Mouse (Mus musculus) embryonic facial prominence, embryonic 11.5 days (tissue): ENCODE measurements around the gene Fkbp8. TPM values are rescaled to one million over a fixed set of nuclear protein-coding genes. Genes with fewer than 3 reads are reported as not detected.
A peak's percentile ranks its signal among the peaks of the same experiment; 100 is the strongest.
"Not testable (repeated sequence)": the region's sequence is repeated elsewhere in the genome, so short reads cannot be mapped to it uniquely, and the experiment has no call there.

Experiments used
- ATAC-seq: fragments of 200-750 bp; cut with Nextera tagmentation; replicated peaks from 2 replicates; pipeline ENCODE4 v1.8.0; 2017; ENCODE audit warnings: low read depth; ENCODE audit not compliant: insufficient number of reproducible peaks, low FRiP score, low TSS enrichment
- DNase-seq: peaks from one replicate; pipeline ENCODE4 v3.0.0-alpha.2; 2015; ENCODE audit warnings: low spot score
- H3K27ac ChIP-seq: fragments of 300-500 bp; sonication (generic); replicated peaks from 2 replicates; pipeline ENCODE4 v1.5.1; 2014; ENCODE audit warnings: mild to moderate bottlenecking, low read depth, low read length, control low read depth
- H3K27me3 ChIP-seq: fragments of 300-500 bp; sonication (generic); 2 replicates; pipeline ENCODE4 v1.6.1; 2014; ENCODE audit warnings: mild to moderate bottlenecking, low read length, moderate library complexity, mixed read lengths; ENCODE audit not compliant: control insufficient read depth, insufficient read depth
- H3K36me3 ChIP-seq: fragments of 300-500 bp; sonication (generic); replicated peaks from 2 replicates; pipeline ENCODE4 v1.6.1; 2014; ENCODE audit warnings: low read depth, mild to moderate bottlenecking, low read length, moderate library complexity, mixed read lengths; ENCODE audit not compliant: control insufficient read depth, insufficient read depth
- H3K4me1 ChIP-seq: fragments of 300-500 bp; sonication (generic); 2 replicates; pipeline ENCODE4 v1.6.1; 2014; ENCODE audit warnings: low read length, mixed read lengths; ENCODE audit not compliant: control insufficient read depth, insufficient read depth
- H3K4me2 ChIP-seq: fragments of 300-500 bp; sonication (generic); 2 replicates; pipeline ENCODE4 v1.6.1; 2014; ENCODE audit warnings: low read depth, mild to moderate bottlenecking, control low read depth, low read length, moderate library complexity
- H3K4me3 ChIP-seq: fragments of 300-500 bp; sonication (generic); 2 replicates; pipeline ENCODE4 v1.5.1; 2014; ENCODE audit warnings: low read depth, low read length, control low read depth
- H3K9ac ChIP-seq: fragments of 300-500 bp; sonication (generic); replicated peaks from 2 replicates; pipeline ENCODE4 v1.6.1; 2014; ENCODE audit warnings: mild to moderate bottlenecking, control low read depth, low read length
- H3K9me3 ChIP-seq: fragments of 300-500 bp; sonication (generic); replicated peaks from 2 replicates; pipeline ENCODE4 v1.6.1; 2016; ENCODE audit warnings: mild to moderate bottlenecking, low read length, inconsistent platforms, mixed read lengths; ENCODE audit not compliant: control insufficient read depth
- WGBS: fragments of 180-500 bp; shearing (Covaris S2); extraction: QIAGEN DNeasy Blood & Tissue Kit; methylation state at CpG from one replicate; pipeline ENCODE4 v1.1.7; 2014; 5-methylcytosine and 5-hydroxymethylcytosine counted together
- polyA plus RNA-seq: library from polyadenylated mRNA; unstranded; fragments of >200 nt; fragmentation: Nextera tagmentation; extraction: Ambion mirVana; gene quantifications from 2 replicates; pipeline ENCODE4 v1.2.1, GENCODE M21; 2014

Gene Fkbp8
- polyA plus RNA-seq, 1 experiment from 2014 or later = 175 TPM

DNA sequence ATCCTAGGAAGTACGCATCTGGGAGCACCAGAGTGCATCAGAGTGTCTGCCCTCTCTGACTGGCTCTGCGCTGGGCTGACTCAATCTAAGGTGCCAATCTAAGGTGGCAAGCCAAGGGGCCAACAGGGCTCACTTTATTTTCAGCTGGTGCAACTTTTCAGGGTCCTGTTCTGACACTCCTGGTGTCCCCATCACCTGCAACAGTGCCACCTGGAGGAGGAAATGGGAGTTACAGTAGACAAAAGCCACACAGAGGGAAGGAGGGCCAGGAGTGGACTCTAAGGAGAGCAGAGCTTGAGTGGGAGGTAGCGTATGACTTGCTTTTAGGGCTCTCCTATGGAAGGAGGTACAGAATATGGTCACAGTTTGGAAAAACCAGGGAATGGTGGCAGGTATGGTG is 22.7 kb upstream of the Fkbp8 start:
- DNase-seq (peak; percentile 88), ATAC-seq (no peak)
- Histone ChIP-seq H3K4me2 (peak overlapping the region; percentile 6; the same call in 1 of the 2 replicates), H3K36me3 (peaks cover 6% of the 10 kb centered on the region), H3K27ac (peak overlapping the region; percentile 49; the same call in 1 of the 2 replicates), H3K9ac (no peak overlapping the region), H3K9me3 (no peaks in the 10 kb centered on the region), H3K4me3 (no peak overlapping the region; the same call in 1 of the 2 replicates), H3K27me3 (peaks cover 26% of the 10 kb centered on the region), H3K4me1 (peaks cover 28% of the 10 kb centered on the region)
- WGBS = 54% methylated on average over 3 of the region's 3 CpGs

DNA sequence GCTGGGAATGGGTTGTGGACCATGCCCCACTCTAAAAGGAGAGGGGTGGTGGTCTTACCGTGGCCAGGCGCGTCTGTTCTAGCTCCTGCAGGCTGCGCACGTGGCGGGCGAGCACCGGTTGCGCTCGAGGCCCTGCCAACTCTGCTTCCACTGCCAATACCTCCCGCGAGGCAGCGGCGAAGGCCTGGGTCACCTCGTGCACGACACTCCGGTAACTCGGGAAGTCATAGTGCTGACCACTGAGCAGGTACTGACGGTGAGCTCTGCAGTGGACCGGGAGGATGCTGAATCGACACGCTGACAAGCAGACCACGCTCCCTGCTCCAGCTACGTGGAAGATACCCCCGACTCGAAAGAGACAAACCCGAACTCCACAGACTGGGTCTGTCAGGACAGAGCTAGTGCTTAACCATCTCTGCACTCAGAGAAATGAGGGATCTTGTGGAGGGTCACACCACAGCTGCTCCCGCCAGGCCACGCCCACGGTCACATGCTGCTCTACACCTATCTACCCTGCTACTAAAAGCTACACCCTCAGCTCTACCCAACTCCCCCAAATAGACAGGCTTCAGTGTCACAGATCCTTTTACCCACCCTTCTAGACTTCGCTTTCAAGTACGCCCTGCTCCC is 21.7 kb upstream of the Fkbp8 start:
- H3K4me1 ChIP-seq = peaks cover 27% of the 10 kb centered on the region
- peaks cover 22% of the 10 kb centered on the region for H3K27me3 ChIP-seq
- peak overlapping the region; percentile 70 for H3K4me3 ChIP-seq
- H3K9me3 ChIP-seq = no peaks in the 10 kb centered on the region
- ATAC-seq = peak; percentile 14
- 40% methylated on average over 32 of the region's 32 CpGs for WGBS
- H3K9ac ChIP-seq = peak overlapping the region; percentile 92
- peak overlapping the region; percentile 62 for H3K27ac ChIP-seq
- peak overlapping the region; percentile 82 for H3K4me2 ChIP-seq
- peaks cover 6% of the 10 kb centered on the region for H3K36me3 ChIP-seq
- no peak for DNase-seq

DNA sequence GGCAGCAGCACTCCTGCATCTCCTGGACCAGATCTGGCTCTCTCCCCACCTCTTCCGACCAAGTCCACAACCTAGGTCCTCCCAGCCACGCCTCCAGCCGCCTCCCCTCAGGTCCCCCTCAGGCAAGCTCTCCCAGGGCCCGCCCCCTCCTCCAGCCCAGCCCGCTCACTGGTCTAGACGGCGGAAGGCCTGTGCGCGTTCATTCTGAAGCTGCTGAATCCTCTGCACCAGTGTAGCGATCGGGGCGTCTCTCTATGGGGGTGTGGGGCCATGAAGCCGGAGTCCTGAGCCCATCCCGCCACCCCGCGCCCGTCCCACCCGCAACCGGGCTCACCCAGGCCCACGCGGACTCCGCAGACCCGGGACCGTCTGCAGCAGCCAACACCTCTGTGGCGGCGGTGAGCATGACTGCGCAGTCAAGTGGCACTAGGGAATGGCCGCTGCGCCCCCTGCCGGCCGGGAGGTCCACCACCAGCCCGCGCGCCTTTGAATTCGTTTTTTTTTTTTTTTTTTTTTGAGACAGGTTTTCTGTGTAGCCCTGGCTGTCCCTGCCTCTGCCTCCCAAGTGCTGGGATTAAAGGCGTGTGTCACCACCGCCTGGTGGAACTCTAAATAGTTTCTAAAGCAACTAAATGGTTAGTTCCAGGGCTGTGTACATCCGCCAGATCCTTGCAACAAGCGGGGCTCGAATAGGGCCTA is 21.0 kb upstream of the Fkbp8 start, which contains the start of gene Rex1bd:
TSS of gene Rex1bd (minus strand) at position 425 of the 699 bp plus-strand sequence.
- peak within 1 kb of the TSS; percentile 82 for H3K4me2 ChIP-seq
- peaks cover 6% of the 10 kb centered on the region for H3K36me3 ChIP-seq
- WGBS = 3% methylated on average over 35 of the region's 40 CpGs
- H3K9me3 ChIP-seq = no peaks in the 10 kb centered on the region
- ATAC-seq = peak; percentile 78
- H3K4me1 ChIP-seq = peaks cover 23% of the 10 kb centered on the region
- peak; percentile 95 for DNase-seq
- peak within 1 kb of the TSS; percentile 70 for H3K4me3 ChIP-seq
- peak within 1 kb of the TSS; percentile 92 for H3K9ac ChIP-seq
- peaks cover 16% of the 10 kb centered on the region for H3K27me3 ChIP-seq
- H3K27ac ChIP-seq = peak within 1 kb of the TSS; percentile 62

DNA sequence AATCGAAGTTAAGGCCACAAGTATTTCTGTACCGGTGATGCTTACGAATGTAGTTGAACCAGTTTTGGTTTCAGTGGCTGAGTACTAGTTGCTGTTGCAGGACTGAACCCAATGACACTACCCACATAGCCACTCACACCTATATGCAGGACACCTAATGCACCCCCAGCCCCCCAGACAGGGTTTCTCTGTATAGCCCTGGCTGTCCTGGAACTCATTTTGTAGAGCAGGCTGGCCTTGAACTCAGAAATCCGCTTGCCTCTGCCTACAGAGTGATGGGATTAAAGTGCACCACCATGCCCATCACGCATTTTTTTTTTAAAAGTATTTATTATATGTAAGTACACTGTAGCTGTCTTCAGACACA is 20.5 kb upstream of the Fkbp8 start:
- H3K4me1 ChIP-seq = peaks cover 21% of the 10 kb centered on the region
- no peak overlapping the region for H3K4me3 ChIP-seq

DNA sequence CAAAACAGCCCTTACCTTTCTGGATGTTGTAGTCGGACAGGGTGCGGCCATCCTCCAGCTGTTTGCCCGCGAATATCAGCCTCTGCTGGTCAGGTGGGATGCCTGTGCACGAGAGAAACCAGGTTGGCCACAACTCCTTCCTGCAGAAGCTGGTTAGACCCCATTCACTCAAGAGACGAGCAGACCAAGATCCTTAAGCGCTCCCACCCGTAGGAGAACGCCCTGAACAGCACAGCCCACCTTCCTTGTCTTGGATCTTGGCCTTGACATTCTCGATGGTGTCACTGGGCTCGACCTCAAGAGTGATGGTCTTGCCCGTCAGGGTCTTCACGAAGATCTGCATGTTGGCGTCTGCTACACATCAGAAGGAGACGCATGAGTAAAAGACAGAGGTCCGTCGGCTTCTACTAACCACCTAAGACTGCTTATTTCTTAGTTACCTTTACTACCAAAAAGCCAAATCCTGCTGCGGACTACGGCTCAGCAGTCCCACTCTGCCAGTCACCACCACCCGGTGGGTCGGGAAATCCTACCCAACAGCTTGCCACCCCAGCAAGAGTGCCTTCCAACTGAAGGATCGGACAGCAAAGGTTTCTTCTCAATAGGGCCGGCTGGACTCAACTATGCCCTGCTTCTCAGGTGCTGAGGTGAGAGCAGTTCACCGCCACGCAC is 18.1 kb upstream of the Fkbp8 start:
- H3K4me2 ChIP-seq = peak overlapping the region; percentile 97
- 11% methylated on average over 25 of the region's 25 CpGs for WGBS
- no peaks in the 10 kb centered on the region for H3K27me3 ChIP-seq
- ATAC-seq (no peak), DNase-seq (no peak)
- peak overlapping the region; percentile 99 for H3K9ac ChIP-seq
- peak overlapping the region; percentile 99 for H3K4me3 ChIP-seq
- H3K4me1 ChIP-seq = peaks cover 11% of the 10 kb centered on the region
- peaks cover 8% of the 10 kb centered on the region for H3K36me3 ChIP-seq
- no peaks in the 10 kb centered on the region for H3K9me3 ChIP-seq
- peak overlapping the region; percentile 90; the same call in 1 of the 2 replicates for H3K27ac ChIP-seq

More for the DNA sequence above, 20.5 kb upstream of the Fkbp8 start:
- H3K27ac ChIP-seq = peak overlapping the region; percentile 28; the same call in 1 of the 2 replicates
- peaks cover 10% of the 10 kb centered on the region for H3K27me3 ChIP-seq
- H3K9me3 ChIP-seq = no peaks in the 10 kb centered on the region
- peaks cover 6% of the 10 kb centered on the region for H3K36me3 ChIP-seq
- 49% methylated on average over 5 of the region's 5 CpGs for WGBS
- peak overlapping the region; percentile 19 for H3K4me2 ChIP-seq
- DNase-seq (no peak), ATAC-seq (no peak)
- H3K9ac ChIP-seq = no peak overlapping the region; the same call in 1 of the 2 replicates

DNA sequence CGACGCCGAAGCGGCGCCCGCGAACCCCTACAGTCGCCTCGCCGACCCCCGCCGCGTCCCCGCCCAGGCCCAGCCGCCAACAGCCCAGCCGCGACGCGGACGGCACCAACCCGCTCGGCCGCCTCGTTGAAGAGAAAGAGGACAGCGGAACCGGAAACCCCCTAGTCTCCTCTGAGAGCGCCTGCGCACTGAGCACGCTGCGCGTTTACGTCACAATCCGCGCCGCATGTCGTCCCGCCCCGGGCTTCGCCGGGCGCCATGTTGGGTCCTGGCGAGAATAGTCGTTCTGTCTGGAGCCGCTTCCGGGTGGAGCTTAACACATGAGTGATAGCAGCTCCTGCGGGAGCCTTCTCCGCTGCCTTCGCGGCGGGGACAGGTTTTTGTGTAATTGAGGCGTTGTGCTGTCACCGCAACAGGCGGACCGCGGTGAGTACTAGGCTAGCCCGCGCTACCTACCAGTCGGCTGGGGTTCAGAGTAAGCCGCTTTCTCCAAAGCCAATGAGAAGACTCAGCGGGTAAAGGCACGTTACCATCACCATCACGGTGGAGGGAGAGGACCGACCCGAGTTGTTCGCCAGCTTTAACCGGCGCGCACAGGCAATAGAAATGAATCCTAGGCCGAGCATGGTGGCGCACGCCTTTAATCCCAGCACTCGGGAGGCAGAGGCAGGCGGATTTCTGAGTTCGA is 17.2 kb upstream of the Fkbp8 start, which contains the start of gene Uba52:
TSS of gene Uba52 (minus strand) at position 574 of the 688 bp plus-strand sequence.
- Histone ChIP-seq H3K4me2 (peak within 1 kb of the TSS; percentile 97), H3K9me3 (no peaks in the 10 kb centered on the region), H3K27ac (peak within 1 kb of the TSS; percentile 90), H3K36me3 (peaks cover 8% of the 10 kb centered on the region), H3K9ac (peak within 1 kb of the TSS; percentile 99), H3K4me3 (peak within 1 kb of the TSS; percentile 99), H3K4me1 (peaks cover 11% of the 10 kb centered on the region), H3K27me3 (no peaks in the 10 kb centered on the region)
- ATAC-seq = peak; percentile 67
- DNase-seq = peak; percentile 100
- WGBS = under 1% methylated on average over 72 of the region's 74 CpGs

- not testable (repeated sequence) for DNase-seq, H3K27ac ChIP-seq, H3K27me3 ChIP-seq, H3K9me3 ChIP-seq, H3K4me1 ChIP-seq, H3K36me3 ChIP-seq, ATAC-seq
- 84% methylated on average over 6 of the region's 6 CpGs for WGBS
- Histone ChIP-seq H3K4me2 (peak overlapping the region; percentile 32), H3K9ac (peak overlapping the region; percentile 99; the same call in 1 of the 2 replicates), H3K4me3 (peak overlapping the region; percentile 99)
These were observed 16.4 kb upstream of the Fkbp8 start for GRCm38 (mm10) chr8:70511174-70511573.
